Mouse (Mus musculus) lung, postnatal 0 days (tissue): Measurements from ENCODE around the gene Farp1. TPM values are rescaled to one million over a fixed set of nuclear protein-coding genes. Genes with fewer than 3 reads are reported as not detected.
A peak's percentile ranks its signal among the peaks of the same experiment; 100 is the strongest.

Source experiments
- ATAC-seq: fragments of 200-750 bp; cut with Nextera tagmentation; 2 replicates; pipeline ENCODE4 v1.8.0; 2017; ENCODE audit warnings: moderate library complexity
- DNase-seq: peaks from one replicate; pipeline ENCODE4 v3.0.0-alpha.2; 2016; ENCODE audit warnings: low spot score
- H3K27ac ChIP-seq: fragments of 300-500 bp; sonication (generic); 2 replicates; pipeline ENCODE4 v1.5.1; 2014; ENCODE audit warnings: antibody characterized with exemption, mild to moderate bottlenecking, low read length, mixed read lengths
- H3K27me3 ChIP-seq: fragments of 300-500 bp; sonication (generic); replicated peaks from 2 replicates; pipeline ENCODE4 v1.6.1; 2014; ENCODE audit warnings: low read length, mixed read lengths; ENCODE audit not compliant: insufficient read depth
- H3K36me3 ChIP-seq: fragments of 300-500 bp; sonication (generic); 2 replicates; pipeline ENCODE4 v1.6.1; 2014; ENCODE audit warnings: low read length, mixed read lengths; ENCODE audit not compliant: insufficient read depth
- H3K4me1 ChIP-seq: fragments of 300-500 bp; sonication (generic); 2 replicates; pipeline ENCODE4 v1.6.1; 2014; ENCODE audit warnings: antibody characterized with exemption, low read depth, low read length, mixed read lengths; ENCODE audit not compliant: insufficient read depth
- H3K4me2 ChIP-seq: fragments of 300-500 bp; sonication (generic); replicated peaks from 2 replicates; pipeline ENCODE4 v1.6.1; 2014; ENCODE audit warnings: low read depth, mild to moderate bottlenecking, low read length, moderate library complexity, mixed read lengths
- H3K4me3 ChIP-seq: fragments of 300-500 bp; sonication (generic); 2 replicates; pipeline ENCODE4 v1.5.1; 2014; ENCODE audit warnings: low read depth, low read length
- H3K9ac ChIP-seq: fragments of 300-500 bp; sonication (generic); replicated peaks from 2 replicates; pipeline ENCODE4 v1.6.1; 2014; ENCODE audit warnings: low read depth, mild to moderate bottlenecking
- H3K9me3 ChIP-seq: fragments of 300-500 bp; sonication (generic); 2 replicates; pipeline ENCODE4 v1.6.1; 2016; ENCODE audit warnings: low read length, mixed read lengths
- CTCF ChIP-seq: IDR thresholded peaks from 2 replicates; pipeline ENCODE4 v1.5.1; 2016; ENCODE audit warnings: antibody characterized with exemption, mild to moderate bottlenecking
- EP300 ChIP-seq: IDR thresholded peaks from 2 replicates; pipeline ENCODE4 v1.6.1; 2016; ENCODE audit warnings: antibody characterized with exemption, mild to moderate bottlenecking, control low read depth
- WGBS: fragments of 180-500 bp; shearing (Covaris S2); extraction: QIAGEN DNeasy Blood & Tissue Kit; methylation state at CpG from one replicate; pipeline ENCODE4 v1.1.7; 2014; 5-methylcytosine and 5-hydroxymethylcytosine counted together
- polyA plus RNA-seq: library from polyadenylated mRNA; unstranded; fragments of >200 nt; fragmentation: Nextera tagmentation; extraction: Ambion mirVana; gene quantifications from 2 replicates; pipeline ENCODE4 v1.2.1, GENCODE M21; 2015

Gene Farp1
- polyA plus RNA-seq, 1 experiment from 2014 or later, result 17.9 TPM

- H3K4me1 ChIP-seq, result no peaks in the 10 kb centered on the region
- H3K36me3 ChIP-seq, result peaks cover 20% of the 10 kb centered on the region; the same call in 1 of the 2 replicates
- 93% methylated on average over 8 of the region's 8 CpGs for WGBS
- H3K4me2 ChIP-seq, result no peak overlapping the region
- H3K9ac ChIP-seq, result no peak overlapping the region
- DNase-seq (no peak), ATAC-seq (no peak)
- TF ChIP-seq CTCF (no peak), EP300 (no peak)
- H3K4me3 ChIP-seq, result no peak overlapping the region
- no peaks in the 10 kb centered on the region for H3K27me3 ChIP-seq
- no peak overlapping the region for H3K27ac ChIP-seq
- no peaks in the 10 kb centered on the region for H3K9me3 ChIP-seq
These were observed 196.2 kb downstream of the Farp1 start for GRCm38 (mm10) chr14:121231232-121231631.

- no peak overlapping the region for H3K4me3 ChIP-seq
- H3K9me3 ChIP-seq, result no peaks in the 10 kb centered on the region
- H3K27ac ChIP-seq, result no peak overlapping the region
- H3K4me1 ChIP-seq, result no peaks in the 10 kb centered on the region
- H3K36me3 ChIP-seq, result peaks cover 20% of the 10 kb centered on the region; the same call in 1 of the 2 replicates
- TF ChIP-seq EP300 (no peak), CTCF (no peak)
- H3K4me2 ChIP-seq, result no peak overlapping the region
- no peak overlapping the region for H3K9ac ChIP-seq
- ATAC-seq, result no peak
- 63% methylated on average over 12 of the region's 12 CpGs for WGBS
- no peaks in the 10 kb centered on the region for H3K27me3 ChIP-seq
- DNase-seq, result no peak
These were observed 199.8 kb downstream of the Farp1 start for GRCm38 (mm10) chr14:121234741-121235307.

- H3K36me3 ChIP-seq, result peaks cover 10% of the 10 kb centered on the region; the same call in 1 of the 2 replicates
These were observed 201.7 kb downstream of the Farp1 start for GRCm38 (mm10) chr14:121236736-121237135.

GRCm38 (mm10) chr14:121238727-121239126 is 203.7 kb downstream of the Farp1 start:
- Histone ChIP-seq H3K9ac (no peak overlapping the region), H3K4me2 (no peak overlapping the region), H3K36me3 (peaks cover 7% of the 10 kb centered on the region; the same call in 1 of the 2 replicates), H3K27me3 (no peaks in the 10 kb centered on the region), H3K4me3 (no peak overlapping the region), H3K9me3 (no peaks in the 10 kb centered on the region), H3K27ac (0 out of 2 replicates have a peak overlapping the region, but pooled peaks have one; percentile 21), H3K4me1 (no peaks in the 10 kb centered on the region)
- 65% methylated on average over 10 of the region's 10 CpGs for WGBS
- TF ChIP-seq CTCF (no peak), EP300 (no peak)
- 0 out of 2 replicates have a peak, but pooled peaks have one; percentile 6 for ATAC-seq
- no peak for DNase-seq

More at GRCm38 (mm10) chr14:121236736-121237135, 201.7 kb downstream of the Farp1 start:
- H3K9me3 ChIP-seq, result no peaks in the 10 kb centered on the region
- no peak for DNase-seq
- no peaks in the 10 kb centered on the region for H3K4me1 ChIP-seq
- WGBS, result 92% methylated on average over 4 of the region's 4 CpGs
- no peak overlapping the region for H3K27ac ChIP-seq
- no peak overlapping the region for H3K4me3 ChIP-seq
- no peak for ATAC-seq
- no peak overlapping the region for H3K4me2 ChIP-seq
- no peak overlapping the region for H3K9ac ChIP-seq
- no peaks in the 10 kb centered on the region for H3K27me3 ChIP-seq
- TF ChIP-seq EP300, result no peak

- Histone ChIP-seq H3K27ac (no peak overlapping the region), H3K9me3 (no peaks in the 10 kb centered on the region), H3K4me1 (no peaks in the 10 kb centered on the region), H3K9ac (no peak overlapping the region), H3K4me2 (no peak overlapping the region), H3K27me3 (no peaks in the 10 kb centered on the region), H3K4me3 (no peak overlapping the region), H3K36me3 (peaks cover 7% of the 10 kb centered on the region; the same call in 1 of the 2 replicates)
- peak; percentile 73 for TF ChIP-seq EP300
- TF ChIP-seq CTCF, result no peak
- DNase-seq, result peak; percentile 87
- peak; percentile 87 for ATAC-seq
- 21% methylated on average over 8 of the region's 8 CpGs for WGBS
These were observed 204.4 kb downstream of the Farp1 start for GRCm38 (mm10) chr14:121239386-121239785.

- ATAC-seq, result no peak
- 93% methylated on average over 15 of the region's 15 CpGs for WGBS
- Histone ChIP-seq H3K4me2 (no peak overlapping the region), H3K4me3 (no peak overlapping the region), H3K27me3 (no peaks in the 10 kb centered on the region), H3K4me1 (no peaks in the 10 kb centered on the region), H3K9ac (no peak overlapping the region), H3K27ac (no peak overlapping the region), H3K9me3 (no peaks in the 10 kb centered on the region), H3K36me3 (peaks cover 9% of the 10 kb centered on the region; the same call in 1 of the 2 replicates)
- TF ChIP-seq CTCF (no peak), EP300 (no peak)
- no peak for DNase-seq
These were observed 209.1 kb downstream of the Farp1 start for GRCm38 (mm10) chr14:121244104-121244503.
